Mouse (Mus musculus) heart, adult 2 months (tissue): ENCODE data around the gene Habp4. TPM values are rescaled to one million over a fixed set of nuclear protein-coding genes. Genes with fewer than 3 reads are reported as not detected.

ENCODE experiments used
- DNase-seq, 2 experiments: peaks; one replicate each; pipeline ENCODE4 v3.0.0; 2021
- H3K27ac ChIP-seq: fragments of 200-600 bp; 2 replicates; pipeline ENCODE4 v1.8.1; 2022
- H3K27me3 ChIP-seq: fragments of 200-500 bp; 2 replicates; pipeline ENCODE4 v1.6.1; 2012; ENCODE audit warnings: mild to moderate bottlenecking, low read length, inconsistent platforms, mixed read lengths; ENCODE audit not compliant: control insufficient read depth, insufficient read depth
- H3K36me3 ChIP-seq: fragments of 200-500 bp; 2 replicates; pipeline ENCODE4 v1.6.1; 2012; ENCODE audit warnings: low read length, inconsistent platforms; ENCODE audit not compliant: control insufficient read depth, insufficient read depth
- H3K4me1 ChIP-seq: fragments of 200-500 bp; 2 replicates; pipeline ENCODE4 v1.6.1; 2011; ENCODE audit warnings: low read length; ENCODE audit not compliant: control insufficient read depth, insufficient read depth
- H3K4me3 ChIP-seq: fragments of 200-600 bp; 2 replicates; pipeline ENCODE4 v1.8.1; 2022
- H3K79me2 ChIP-seq: fragments of 200-500 bp; replicated peaks from 2 replicates; pipeline ENCODE4 v1.6.1; 2012; ENCODE audit warnings: mild to moderate bottlenecking, inconsistent platforms, low read length, moderate library complexity, mixed read lengths; ENCODE audit not compliant: control insufficient read depth, insufficient read depth
- H3K9ac ChIP-seq: fragments of 200-500 bp; 2 replicates; pipeline ENCODE4 v1.6.1; 2012; ENCODE audit warnings: low read depth, mild to moderate bottlenecking, control low read depth, inconsistent platforms, low read length, mixed read lengths
- CTCF ChIP-seq: fragments of 200-600 bp; IDR thresholded peaks from 2 replicates; pipeline ENCODE4 v1.8.1; 2022; ENCODE audit warnings: antibody characterized with exemption, mild to moderate bottlenecking, moderate library complexity
- EP300 ChIP-seq: fragments of 200-500 bp; IDR thresholded peaks from 2 replicates; pipeline ENCODE4 v1.6.1; 2011; ENCODE audit warnings: low read depth, low read length, control low read depth; ENCODE audit not compliant: insufficient read depth
- POLR2A ChIP-seq: fragments of 200-500 bp; IDR thresholded peaks from 2 replicates; pipeline ENCODE4 v1.6.1; 2011; ENCODE audit warnings: mild to moderate bottlenecking, low read depth, low read length, control low read depth; ENCODE audit not compliant: insufficient read depth
- WGBS: fragments of 180-500 bp; shearing (Covaris S2); methylation state at CpG from one replicate; pipeline ENCODE4 v1.1.7; 2018; 5-methylcytosine and 5-hydroxymethylcytosine counted together
- intact Hi-C: fragments of 180-260 bp; cut with DNase I; formaldehyde crosslinking; loops from one replicate; pipeline ENCODE4 v1.15.1; 2025
- polyA plus RNA-seq: library from polyadenylated mRNA; depleted of rRNA; stranded (reverse); fragments of >200 nt; gene quantifications from 2 replicates; pipeline ENCODE4 v1.2.3, GENCODE M21; 2012
- total RNA-seq, 2 experiments: library from RNA; stranded (reverse); gene quantifications; 2 replicates each; pipeline ENCODE4 v1.2.3; 2021

The Habp4 gene
- total and polyA plus RNA-seq, 3 experiments, result 29.3 to 48.2 (median 47.7) TPM

DNA sequence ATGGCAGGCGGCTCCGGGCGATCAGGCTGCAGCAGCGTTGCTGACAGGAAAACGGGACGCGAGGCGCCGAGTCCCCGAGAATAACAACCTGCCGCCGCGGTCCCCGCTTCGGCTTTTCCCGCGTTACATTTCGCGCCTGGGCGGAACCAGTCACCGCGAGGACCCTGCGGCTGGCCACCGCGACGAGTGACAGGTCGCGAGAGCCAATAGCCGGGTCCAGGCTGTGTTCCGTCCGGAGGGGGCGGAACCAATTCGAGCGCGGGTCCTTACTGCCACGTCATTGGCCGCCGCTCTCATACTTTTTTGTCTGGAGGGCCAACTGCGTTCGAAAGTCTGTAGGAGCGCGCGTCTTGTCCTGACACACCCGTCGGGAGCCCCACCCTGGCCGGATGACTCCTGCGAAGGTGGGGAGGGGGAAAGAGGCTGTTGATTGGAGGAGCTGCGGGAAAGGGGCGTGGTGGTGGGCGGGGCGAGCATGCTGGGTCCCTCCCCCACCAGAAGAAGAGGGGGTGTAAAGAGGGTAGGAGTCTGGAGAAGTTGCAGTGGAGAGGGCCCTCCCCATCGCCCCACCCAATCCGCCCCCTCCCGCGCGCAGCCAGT lies 8.4 kb upstream of the Habp4 start, which contains the start of gene Zfp367:
Gene Zfp367 (minus strand): TSS at position 120 of the 600 bp plus-strand sequence.
- no peaks in the 10 kb centered on the region; the same call in none of the 2 replicates for H3K36me3 ChIP-seq
- no peaks in the 10 kb centered on the region for H3K79me2 ChIP-seq
- TF ChIP-seq CTCF (no peak), POLR2A (no peak), EP300 (no peak)
- no peaks in the 10 kb centered on the region for H3K27me3 ChIP-seq
- peak; percentile 97 to 99 for DNase-seq
- H3K4me3 ChIP-seq, result peak within 1 kb of the TSS; percentile 90
- intact Hi-C loops, result loop anchor here (1.0 to 10.0 kb wide), 3 partner anchors 8 to 1188 kb away; partner anchors contain the start of genes 2010111I01Rik, Ercc6l2 and Habp4
- WGBS, result under 1% methylated on average over 56 of the region's 56 CpGs
- H3K9ac ChIP-seq, result peak within 1 kb of the TSS; percentile 58
- no peaks in the 10 kb centered on the region; the same call in 1 of the 2 replicates for H3K4me1 ChIP-seq
- H3K27ac ChIP-seq, result peak within 1 kb of the TSS; percentile 75

DNA sequence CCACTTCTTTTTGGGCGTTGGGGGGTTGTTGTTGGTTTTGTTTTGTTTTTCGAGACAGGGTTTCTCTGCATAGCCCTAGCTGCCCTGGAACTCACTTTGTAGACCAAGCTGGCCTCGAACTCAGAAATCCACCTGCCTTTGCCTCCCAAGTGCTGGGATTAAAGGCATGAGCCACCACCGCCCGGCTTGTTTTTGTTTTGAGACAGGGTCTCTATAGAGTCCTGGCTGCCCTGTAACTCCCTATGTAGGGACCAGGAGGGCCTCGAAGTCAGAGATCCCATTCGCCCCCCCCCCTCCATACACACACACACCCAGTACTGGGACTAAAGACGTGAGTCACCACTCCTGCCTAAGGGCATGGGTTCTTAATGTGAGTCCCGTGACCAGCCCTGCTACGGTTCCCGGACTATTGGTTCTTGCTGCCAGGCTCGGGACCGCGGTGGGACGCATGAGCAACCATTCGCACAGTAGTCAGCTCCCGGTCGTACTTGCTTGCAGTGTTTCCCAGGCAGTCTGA lies 7.8 kb upstream of the Habp4 start:
- 0 out of 2 replicates have a peak overlapping the region, but pooled peaks have one; percentile 10 for H3K9ac ChIP-seq
- no peaks in the 10 kb centered on the region; the same call in 1 of the 2 replicates for H3K4me1 ChIP-seq
- under 1% methylated on average over 18 of the region's 18 CpGs for WGBS
- peak overlapping the region; percentile 75 for H3K27ac ChIP-seq
- no peaks in the 10 kb centered on the region for H3K27me3 ChIP-seq
- intact Hi-C loops, result loop anchor here (1.0 to 10.0 kb wide), 3 partner anchors 7 to 1189 kb away; partner anchors contain the start of genes 2010111I01Rik, Ercc6l2 and Habp4
- DNase-seq, result peak; percentile 69 to 75
- peak overlapping the region; percentile 90 for H3K4me3 ChIP-seq
- H3K36me3 ChIP-seq, result no peaks in the 10 kb centered on the region; the same call in none of the 2 replicates
- TF ChIP-seq POLR2A, result 0 out of 2 replicates have a peak, but pooled peaks have one; percentile 20
- no peak for TF ChIP-seq EP300
- TF ChIP-seq CTCF, result no peak
- no peaks in the 10 kb centered on the region for H3K79me2 ChIP-seq

DNA sequence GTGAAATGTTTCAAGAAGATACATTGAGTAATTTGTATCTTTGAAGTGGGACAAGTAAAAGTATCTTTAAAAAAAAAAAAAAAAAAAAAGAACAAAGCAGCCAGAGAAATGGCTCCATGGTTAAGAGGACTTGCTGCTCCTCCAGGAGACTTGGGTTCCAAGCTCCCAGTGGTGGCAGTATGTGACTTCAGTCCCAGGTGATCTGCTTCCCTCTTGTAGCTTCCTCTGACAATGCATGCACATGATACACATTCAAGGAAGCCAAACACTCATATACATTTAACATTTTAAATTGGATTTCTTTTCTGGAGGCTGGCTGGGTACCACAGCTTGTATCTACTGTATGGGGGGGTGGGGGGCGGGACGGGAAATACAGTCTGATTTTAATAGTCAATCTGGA lies 7.0 kb upstream of the Habp4 start:
- Histone ChIP-seq H3K27me3 (no peaks in the 10 kb centered on the region), H3K27ac (peak overlapping the region; percentile 5; the same call in 1 of the 2 replicates), H3K36me3 (no peaks in the 10 kb centered on the region; the same call in none of the 2 replicates), H3K4me1 (no peaks in the 10 kb centered on the region; the same call in 1 of the 2 replicates), H3K9ac (no peak overlapping the region), H3K4me3 (no peak overlapping the region), H3K79me2 (no peaks in the 10 kb centered on the region)
- no peak for DNase-seq
- no peak for TF ChIP-seq POLR2A
- TF ChIP-seq CTCF, result no peak
- TF ChIP-seq EP300, result no peak
- intact Hi-C loops, result loop anchor here (10.0 kb wide), 2 partner anchors 340 to 1190 kb away; partner anchors contain the start of genes 2010111I01Rik and Ercc6l2
- 44% methylated on average over 2 of the region's 2 CpGs for WGBS

DNA sequence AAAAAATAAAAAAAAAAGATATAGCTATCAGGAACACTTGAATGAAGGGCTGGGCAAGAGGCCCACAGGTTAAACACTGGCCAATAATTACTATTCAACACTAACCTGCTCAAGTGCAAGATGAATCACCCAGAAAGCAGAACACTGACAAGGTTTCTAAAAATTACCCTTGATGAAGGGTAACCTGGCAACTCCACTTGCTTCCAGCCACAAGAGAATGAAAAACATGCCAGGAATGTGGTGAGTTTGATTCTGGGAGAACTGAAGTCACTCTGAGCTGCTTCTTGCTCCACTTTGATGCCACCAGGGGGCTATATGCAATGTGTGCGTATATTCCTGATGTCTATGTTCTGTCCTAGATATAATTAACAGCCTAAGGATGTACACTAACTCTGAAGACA lies 6.5 kb upstream of the Habp4 start:
- no peaks in the 10 kb centered on the region for H3K79me2 ChIP-seq
- intact Hi-C loops, result loop anchor here (10.0 kb wide), 2 partner anchors 340 to 1190 kb away; partner anchors contain the start of genes 2010111I01Rik and Ercc6l2
- no peaks in the 10 kb centered on the region; the same call in 1 of the 2 replicates for H3K4me1 ChIP-seq
- DNase-seq, result peak in 1 of 2 experiments; percentile 24
- 39% methylated on average over 1 of the region's 1 CpGs for WGBS
- H3K36me3 ChIP-seq, result no peaks in the 10 kb centered on the region; the same call in none of the 2 replicates
- TF ChIP-seq POLR2A (no peak), CTCF (peak; percentile 54)
- H3K4me3 ChIP-seq, result no peak overlapping the region
- no peak overlapping the region for H3K9ac ChIP-seq
- no peak overlapping the region; the same call in 1 of the 2 replicates for H3K27ac ChIP-seq
- H3K27me3 ChIP-seq, result no peaks in the 10 kb centered on the region

DNA sequence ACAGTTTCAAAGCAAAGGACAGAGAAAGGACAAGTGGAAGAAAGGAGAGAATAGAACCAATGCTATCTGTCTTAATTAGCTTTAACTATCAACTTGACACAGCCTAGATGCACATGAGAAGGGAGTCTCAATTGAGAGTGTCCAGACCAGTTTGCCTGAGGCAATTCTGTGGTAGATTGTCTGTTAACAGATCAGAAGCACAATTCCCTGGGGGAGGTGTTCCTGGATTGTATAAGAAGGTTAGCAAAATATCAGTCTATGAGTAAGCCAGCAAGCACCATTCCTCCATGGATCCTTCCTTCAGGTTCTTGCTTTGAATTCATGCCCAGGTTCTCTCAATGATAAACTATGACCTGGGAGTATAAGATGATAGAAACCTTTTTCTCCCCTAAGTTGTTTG lies 4.7 kb upstream of the Habp4 start:
- Histone ChIP-seq H3K4me3 (no peak overlapping the region), H3K9ac (no peak overlapping the region), H3K36me3 (no peaks in the 10 kb centered on the region), H3K4me1 (peaks cover 1% of the 10 kb centered on the region; the same call in 1 of the 2 replicates), H3K27me3 (no peaks in the 10 kb centered on the region), H3K27ac (no peak overlapping the region), H3K79me2 (no peaks in the 10 kb centered on the region)
- TF ChIP-seq CTCF (no peak), POLR2A (no peak), EP300 (no peak)
- no peak for DNase-seq
- intact Hi-C loops, result loop anchor here (10.0 kb wide), 2 partner anchors 342 to 1192 kb away; partner anchors contain the start of genes 2010111I01Rik and Ercc6l2
